Mouse (Mus musculus) gastrocnemius, adult 8-10 months (tissue): ENCODE results near the gene Plvap. TPM values are rescaled to one million over a fixed set of nuclear protein-coding genes. Genes with fewer than 3 reads are reported as not detected.
A peak's percentile ranks its signal among the peaks of the same experiment; 100 is the strongest.

ENCODE experiments used
- DNase-seq, 2 experiments: peaks; one replicate each; pipeline ENCODE4 v3.0.0; 2022; ENCODE audit warnings: low spot score in 2 of 2
- total RNA-seq, 4 experiments: library from RNA; stranded (reverse); gene quantifications; 2 replicates each; pipeline ENCODE4 v1.2.4; 2022

The Plvap gene
- total RNA-seq, 4 experiments from 2014 or later: 6.6 to 9.5 (median 8.2) TPM

DNA sequence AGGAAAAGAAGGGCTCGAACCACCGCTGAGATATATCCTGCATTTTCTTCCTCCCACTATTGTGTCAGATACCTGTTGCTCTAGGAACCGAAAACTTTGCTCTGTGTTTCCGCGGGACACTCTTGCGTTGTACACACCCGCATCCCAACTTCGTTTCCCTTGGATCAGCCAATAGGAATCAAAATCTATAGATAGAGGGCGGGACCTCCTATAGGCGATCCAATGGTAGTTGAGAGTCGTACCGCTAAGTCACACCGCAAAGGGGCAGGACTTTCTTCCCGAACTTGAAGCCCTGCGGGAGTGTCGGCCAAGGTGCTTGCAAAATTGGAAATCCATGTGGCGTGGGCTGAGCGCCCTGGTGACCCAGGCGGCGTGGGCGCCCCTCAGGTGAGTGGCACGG lies 23.1 kb downstream of the Plvap start:
- peak; percentile 78 to 79 for DNase-seq

DNA sequence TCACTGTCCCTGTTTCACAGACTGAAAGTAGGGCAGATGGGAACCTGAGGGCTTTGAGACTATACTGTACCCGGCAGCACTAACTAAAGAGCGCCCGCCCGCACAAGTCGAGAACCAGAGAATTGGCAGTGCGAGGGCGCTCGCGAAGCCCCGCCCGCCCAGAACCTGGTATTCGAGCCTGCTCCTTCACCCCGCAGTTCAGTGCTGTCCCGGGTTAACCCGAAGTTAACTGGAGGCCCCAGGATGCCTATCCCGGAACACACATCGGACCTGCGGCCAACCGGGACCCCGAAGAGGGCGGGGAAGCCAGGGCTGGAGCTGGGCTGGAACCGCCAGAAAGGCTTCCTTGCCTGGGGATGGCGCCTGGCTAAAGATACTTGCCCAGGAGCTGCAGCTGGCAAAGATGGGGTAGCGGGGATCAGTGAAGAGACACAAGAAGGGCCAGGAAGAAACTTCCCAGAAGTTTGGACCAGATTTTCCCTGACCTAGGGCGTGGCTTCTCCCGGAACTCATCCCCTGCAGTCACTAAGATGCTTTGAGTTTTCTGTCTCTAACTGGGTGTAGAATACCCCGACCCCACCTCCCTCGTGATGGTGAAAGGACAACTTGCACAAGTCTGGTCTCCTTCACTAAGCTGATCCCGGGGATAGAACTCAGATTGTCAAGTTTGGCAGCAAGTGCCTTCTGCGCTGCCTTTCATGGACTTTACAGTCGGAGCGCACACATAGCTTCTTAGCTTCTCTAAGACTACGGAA lies 23.7 kb downstream of the Plvap start, which contains the start of gene Gtpbp3:
Gene Gtpbp3 (plus strand): TSS at position 413 of the 755 bp plus-strand sequence.
- DNase-seq: peak; percentile 76 to 81

DNA sequence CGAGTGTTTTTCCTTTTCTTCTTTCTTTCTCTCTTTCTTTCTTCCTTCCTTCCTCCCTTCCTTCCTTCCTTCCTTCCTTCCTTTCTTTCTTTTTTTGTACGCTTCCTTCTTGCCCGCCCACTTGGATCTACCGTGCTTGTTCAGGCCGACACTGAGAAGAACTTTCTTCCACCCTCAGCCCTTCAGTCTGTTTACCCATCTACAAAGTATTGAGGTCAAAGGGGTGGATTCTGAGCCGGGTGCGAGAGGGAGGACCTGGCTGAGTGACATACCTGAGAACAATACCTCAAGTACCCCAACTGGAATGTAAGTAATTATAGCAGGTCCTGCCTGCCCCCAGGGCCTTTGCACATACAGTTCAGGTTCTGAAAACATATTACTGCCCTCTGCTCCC lies 25.4 kb downstream of the Plvap start:
- no peak for DNase-seq

DNA sequence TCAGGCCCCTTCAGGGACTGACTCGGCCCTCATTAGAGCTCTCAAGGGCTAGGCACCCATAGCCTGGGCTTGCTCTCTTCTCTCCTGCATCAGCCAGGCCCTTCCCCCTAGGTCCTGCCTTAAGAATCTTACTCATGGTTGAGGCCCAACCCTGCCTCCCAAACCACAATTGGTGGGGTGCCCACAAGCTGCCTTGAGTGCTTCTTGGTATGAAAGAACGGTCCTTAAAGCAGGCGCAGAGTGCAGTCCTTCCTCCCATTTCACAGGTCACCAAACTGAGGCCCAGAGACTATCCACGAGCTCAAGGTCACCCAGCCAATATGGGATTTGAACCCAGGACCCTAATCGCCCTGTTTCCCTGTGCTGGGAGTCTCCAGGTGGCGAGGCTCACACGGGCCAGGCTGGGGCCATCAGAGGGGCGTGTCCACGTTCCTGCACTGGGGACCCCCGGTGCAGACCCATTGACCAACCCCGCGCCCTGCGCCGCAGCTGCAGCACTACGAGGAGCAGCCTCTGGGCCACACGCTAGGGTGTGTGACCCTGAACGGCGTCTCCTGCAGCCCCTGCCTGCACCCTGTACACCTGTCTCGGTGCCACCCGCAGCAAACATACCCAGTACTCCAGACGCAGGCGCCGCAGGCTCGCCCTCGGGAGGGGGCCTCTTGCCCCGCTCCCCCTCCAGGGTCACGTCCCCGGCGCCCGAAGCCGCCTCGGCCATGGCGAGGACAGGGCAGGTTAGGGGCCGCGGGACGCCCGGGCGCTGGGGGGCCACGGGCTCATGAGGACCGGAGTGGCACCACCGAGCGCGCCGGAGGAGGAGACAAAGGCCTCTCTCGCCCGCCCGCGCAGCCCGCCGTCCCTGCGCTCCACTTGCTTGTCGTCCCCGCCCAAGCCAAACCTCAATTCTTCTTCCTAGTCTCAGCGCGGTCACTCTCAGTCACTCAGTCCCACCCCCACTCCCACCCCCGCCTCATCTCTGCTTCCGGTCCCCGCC lies 26.1 kb downstream of the Plvap start, which contains the start of gene Ano8:
Gene Ano8 (minus strand): TSS at position 822 of the 994 bp plus-strand sequence.
- peak; percentile 69 to 79 for DNase-seq

DNA sequence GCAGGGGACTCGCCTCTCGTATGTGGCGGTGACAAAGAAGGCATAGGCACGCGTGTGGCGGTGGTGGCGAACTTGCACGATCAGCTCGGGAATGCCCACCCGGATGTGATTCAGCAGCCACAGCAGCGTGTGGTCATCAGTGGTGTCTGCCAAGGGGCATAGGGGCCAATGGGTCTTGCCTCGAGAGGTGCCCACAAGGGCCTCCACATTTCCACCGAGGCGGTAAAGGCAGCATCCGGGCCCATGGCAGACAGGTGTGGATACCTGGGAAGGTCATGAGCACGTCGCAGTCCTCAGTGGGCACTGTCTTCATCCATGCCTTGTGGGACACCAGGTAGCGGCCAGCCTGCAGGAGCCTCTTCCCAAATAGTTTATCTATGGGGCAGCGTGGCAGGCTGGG lies 26.8 kb downstream of the Plvap start:
- DNase-seq: no peak

DNA sequence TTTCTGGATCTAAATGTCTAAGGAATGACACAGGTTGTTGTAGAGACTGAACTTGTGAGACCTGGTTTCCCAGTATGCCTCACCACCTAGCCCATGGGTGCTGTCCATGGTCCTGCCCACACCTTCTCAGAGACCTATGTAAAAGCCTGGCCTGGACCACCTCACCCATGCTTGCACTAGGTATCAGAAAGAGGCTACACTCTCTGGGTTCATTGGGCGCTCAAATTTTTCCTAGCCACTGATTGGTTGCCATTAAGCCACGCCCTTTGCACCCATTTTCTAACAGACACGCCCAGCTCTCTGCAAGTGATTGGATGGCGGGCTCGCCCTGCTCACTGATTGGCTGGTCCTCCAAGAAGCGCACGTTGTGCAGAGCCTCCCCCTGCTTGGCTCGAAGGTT lies 27.6 kb downstream of the Plvap start:
- DNase-seq: no peak

DNA sequence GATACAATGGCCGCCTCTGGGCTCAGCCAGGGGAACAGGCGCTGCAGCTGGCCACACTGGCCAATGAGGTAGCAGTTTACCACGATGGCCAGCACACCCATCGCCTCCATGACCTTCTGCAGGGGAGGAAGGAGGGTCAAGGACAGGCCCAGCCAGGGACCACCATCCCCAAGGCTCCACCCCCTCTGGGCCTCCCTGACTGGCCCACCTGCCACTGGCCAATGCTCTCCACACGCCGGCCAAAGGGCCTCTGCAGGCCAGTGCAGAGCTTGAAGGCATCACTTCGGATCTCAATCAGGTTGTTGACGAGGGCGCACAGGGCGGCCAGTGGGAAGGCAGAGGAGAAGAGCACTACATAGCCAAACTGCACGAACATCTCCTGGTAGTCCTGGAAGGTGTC lies 32.6 kb downstream of the Plvap start:
- no peak for DNase-seq

DNA sequence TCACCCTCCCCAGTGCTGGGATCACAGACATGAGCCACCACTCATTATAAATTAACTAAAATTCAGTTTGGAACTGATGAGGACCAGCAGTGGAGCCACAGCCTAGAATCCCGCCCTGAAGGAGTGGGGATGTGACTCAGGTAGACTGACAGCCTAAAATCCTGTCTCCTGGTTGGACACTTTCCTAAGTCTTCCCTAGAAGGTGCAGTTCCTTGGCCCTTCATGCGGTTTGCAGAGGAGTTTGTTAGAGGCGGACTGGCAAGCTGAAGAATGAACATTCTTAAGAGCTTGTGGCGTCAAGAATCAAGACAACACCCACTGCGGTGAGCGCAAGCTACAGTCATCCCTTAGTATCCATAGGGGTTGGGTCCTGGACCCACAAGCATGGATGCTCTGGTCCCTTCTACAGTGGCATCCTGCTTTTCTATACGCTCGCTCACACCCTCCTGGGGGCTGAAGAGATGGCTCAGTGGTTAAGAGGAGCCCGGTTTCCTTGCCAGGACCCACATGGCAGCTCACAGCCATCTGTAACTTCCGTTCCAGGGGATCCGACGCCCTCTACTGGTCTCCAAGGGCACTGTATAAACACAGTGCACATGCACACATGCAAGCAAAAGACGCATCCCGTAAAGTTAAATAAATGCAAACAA lies 34.2 kb downstream of the Plvap start:
- no peak for DNase-seq

DNA sequence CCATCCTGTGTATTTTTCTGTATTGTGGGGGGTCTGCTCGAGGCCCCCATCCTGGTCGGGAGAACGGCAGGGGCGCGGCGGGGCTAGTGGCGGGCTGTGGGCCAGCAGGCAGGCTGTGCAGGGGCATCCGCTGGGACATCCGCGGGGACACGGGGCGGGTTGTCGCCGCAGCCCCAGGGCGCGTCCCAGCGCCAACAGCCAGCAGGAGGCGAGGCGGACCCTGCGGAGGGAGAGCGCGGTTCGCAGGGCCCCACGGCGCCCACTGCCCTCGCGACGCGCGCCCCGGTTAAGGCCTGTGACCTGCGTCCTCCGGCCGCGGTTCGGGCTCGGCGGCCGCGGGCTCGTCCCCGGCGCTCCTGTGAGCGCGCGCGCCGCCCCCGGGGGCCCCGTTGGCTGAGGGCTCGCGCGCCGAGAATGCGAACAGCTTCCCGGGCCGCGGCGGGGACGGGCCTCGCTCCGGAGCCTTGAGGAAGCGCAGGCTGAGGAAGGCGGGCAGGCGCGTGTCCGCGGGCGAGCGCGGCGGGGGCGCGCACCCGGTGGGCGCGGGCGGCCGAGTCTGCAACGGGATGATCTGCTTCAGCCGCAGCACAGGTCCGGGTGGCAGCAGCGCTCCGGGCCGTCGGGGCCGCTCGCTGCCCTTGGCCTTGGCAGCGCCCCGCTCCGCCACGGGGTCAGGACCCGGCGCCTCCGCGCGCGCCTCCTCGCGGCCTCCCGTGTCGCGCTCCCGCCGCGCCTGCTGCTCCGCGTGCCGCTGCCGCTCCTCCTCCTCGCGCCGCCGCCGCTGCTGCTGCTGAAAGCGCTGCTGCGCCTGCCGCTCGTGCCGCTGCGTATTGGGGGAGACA lies 35.2 kb downstream of the Plvap start:
- peak; percentile 73 to 78 for DNase-seq

DNA sequence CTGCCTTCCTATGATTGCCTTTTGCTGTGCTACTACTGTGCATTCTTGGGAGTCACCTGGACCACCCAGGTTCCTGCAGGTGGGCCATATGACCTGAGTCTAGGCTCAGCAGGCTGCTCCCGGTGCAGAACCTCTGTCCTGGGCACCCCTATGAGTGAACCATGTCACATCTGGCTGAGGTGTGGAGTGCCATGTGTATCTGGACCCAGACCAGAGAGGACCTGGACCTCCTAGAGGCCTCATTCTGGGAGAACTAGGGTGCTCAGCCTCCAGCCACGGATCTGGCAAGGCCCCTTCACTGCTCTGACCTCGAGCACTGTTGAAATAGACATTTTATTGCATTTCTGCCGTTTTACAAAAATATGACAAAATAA lies 35.9 kb downstream of the Plvap start:
- DNase-seq: no peak

DNA sequence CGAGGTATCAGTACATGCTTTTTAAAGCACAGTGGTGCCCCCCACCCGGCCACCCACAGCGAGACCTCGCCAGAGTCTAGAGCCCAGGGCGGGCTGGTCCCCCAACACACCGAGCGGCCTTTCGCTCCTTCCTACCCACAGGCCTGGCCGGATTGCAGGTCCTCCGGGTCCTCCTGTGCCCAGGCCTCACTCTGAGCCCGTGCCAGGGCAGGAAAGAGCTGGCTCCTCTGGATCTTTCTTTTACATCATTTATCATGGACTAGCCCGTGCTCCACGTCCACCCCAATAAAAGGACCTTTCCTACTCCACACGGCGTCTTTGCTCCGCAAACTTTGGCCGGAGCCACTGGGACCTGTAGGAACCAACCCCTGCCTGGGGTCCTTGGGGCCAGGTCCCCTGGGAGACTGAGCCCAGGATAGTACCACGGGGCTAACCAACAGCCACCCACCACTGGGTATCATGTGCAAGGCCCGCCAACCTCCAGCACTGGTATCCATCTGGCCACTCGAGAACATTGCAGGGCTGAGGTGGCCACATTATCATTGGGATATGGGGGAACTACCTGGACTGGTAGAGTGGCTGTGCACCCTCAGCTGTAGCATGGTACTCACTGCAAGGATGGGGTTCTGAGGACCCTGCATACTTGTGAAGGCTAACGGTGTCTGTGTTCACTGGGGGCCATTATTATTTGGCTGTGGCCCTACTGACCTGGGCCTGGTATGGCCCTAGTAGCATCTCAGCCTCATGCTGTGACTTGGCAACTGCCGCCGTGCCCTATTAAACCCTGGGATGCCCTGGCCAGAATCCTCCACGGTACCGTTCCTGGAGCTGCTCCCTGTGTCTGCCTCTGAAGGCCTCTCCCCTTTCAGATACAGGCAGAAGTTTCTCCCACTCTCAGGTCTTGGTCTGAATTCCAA lies 36.5 kb downstream of the Plvap start:
- DNase-seq: no peak

DNA sequence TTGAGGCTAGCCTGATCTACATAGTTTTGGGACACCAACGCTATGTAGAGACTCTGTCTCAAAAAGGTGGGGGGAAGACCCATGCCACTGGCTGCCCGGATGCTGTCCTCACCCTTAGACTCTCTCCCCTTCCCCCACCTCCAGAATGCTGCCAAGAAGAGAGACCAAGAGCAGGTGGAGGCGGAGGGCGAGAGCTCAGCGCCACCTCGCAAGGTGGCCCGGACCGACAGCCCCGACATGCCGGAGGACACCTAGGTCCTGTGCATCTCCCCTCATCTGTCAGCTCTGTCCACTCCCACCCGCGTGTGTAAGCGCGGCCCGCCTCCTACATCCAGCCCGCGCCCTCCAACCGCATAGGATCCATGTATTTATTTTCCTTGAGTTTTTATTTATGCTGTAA lies 37.2 kb downstream of the Plvap start:
- DNase-seq: no peak

DNA sequence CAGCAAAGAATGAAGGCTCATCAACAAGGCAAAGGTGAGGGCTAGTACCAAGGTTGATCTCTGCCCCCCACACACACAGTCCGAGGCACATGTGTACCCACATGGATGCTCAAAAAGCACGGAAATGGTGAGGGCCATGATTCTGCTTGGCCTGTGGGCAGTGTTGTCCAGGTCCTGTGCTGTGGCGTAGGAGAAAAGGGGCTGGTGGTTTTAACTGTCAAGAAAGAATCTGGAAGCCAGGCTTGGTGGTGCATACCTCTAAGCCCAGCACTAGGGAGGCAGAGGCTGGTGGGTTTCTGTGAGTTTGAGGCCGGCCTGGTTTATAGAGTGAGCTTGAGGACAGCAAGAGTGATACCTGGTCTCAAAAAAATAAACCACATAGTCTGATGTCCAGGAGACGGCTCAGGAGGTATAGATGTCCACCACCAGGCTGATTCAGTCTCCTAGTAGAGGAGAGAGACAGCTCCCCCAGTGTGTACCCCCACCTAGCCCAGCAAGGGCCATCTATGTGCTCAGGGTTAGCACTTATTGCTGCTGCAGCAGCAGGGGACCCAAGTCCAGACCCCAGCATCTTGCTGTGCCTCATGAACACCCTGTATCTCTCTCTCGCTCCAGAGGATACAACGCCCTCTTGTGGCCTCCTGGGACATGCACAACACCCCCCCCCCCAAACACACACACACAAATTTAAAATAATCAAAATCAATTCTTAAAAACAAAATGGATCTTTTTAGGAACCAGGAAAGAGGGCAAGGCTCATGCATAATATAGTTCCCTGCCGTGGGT lies 38.8 kb downstream of the Plvap start:
- no peak for DNase-seq

DNA sequence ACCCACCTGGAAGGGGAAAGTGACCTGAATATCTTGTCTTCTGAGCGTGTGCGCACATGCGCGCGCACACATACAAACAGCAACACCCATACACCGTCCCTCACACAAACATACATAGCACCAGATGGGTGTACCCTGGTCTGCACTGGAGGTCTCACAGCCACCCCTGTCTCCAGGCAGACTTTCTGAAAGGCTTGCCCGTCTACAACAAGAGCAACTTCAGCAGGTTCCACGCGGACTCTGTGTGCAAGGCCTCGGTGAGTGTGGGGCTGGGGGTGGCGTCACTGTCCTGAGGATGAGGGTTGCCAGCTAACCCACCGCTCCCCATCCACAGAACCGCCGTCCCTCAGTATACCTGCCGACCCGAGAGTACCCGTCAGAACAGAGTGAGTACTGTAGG lies 39.7 kb downstream of the Plvap start:
- DNase-seq: no peak

DNA sequence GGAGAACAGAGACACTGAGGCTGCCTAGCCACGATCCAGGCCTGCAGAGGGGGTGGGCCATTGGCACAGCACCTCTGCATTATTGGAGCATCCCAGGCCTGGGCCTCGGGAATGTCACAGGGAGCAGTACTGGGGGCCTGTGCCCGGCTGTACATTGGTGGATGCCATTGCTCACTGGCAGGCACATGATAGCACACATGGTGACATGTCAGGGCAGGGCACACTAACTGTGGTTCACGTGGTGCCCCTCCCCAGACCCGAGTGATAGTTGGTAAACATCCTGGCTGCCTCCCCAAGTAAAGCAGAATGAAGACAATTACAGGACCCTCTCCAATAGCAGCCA lies 40.7 kb downstream of the Plvap start:
- no peak for DNase-seq

DNA sequence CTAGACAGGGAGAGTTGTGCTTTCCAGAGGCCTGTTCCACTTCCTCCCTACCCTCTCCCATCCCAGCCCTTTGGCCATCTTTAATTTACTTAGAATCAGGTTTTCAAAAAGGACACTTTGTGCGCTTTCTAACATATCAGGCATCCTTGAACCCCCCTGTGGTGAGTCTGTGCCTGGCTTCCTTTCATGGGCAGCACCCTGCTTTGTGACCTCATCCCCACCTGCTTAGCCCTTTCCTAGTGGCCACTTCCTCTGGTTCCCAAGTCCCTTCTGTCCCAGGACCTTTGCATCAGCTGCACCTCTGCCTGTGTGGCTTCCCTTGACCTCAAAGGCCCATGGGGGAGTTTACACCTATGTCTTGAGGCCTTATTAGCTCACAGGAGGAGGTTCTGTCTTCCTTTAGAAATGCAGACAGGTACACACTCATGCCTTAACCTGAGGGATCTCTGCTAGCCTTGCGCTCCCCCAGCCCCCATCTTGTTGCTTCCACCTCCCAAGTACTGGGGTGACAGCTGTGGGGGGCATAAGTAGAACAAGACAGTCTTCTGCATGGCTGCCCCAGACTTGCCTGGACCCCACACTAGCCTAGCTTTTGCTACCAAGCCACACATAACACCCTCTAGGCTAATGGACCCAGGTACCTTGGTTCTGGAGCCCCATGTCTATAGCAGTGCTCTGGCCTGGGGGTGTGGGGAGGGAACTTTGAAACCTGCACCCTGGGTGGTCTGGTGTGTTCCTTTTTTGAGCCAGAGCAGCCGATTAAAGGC lies 41.2 kb downstream of the Plvap start:
- no peak for DNase-seq

DNA sequence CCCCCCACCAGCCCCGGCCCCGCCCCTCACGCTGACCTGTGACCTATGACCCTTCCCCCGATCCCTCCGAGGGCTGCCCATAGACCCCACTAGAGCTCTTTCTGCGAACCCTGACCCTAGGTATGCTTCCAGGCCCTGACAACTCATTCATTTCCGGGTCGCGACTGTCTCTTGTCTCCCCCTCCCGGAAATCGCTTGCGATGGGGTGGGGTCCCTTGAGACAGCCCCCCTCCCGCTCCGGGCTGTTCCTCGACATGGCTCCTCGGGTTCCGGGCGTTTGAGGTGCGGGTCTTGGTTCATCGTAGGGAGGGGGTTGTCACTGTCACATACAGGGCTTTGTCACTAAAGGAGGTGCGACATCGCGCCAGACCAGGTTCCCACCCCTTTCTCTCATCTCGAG lies 42.1 kb downstream of the Plvap start:
- DNase-seq: no peak

DNA sequence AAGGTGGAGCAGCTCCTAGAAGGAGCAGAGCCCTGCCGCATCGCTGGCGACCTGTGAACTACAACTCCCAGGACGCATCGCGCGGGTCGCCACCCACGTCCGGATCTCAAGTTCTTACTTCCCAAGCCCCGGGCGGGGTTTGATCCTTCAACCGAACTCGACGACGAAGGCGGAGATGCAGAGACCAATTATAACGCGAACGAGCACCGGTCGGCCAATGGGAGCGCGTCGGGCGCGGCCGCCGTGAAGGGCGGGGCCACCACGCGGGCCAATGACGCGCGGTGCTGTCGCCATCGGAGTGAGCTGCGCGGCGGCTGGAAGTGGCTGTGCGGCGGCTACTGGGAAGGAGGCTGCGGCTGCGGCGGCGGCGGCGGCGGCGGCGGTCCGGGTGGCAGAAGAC lies 42.6 kb downstream of the Plvap start, which contains the start of gene Dda1:
Gene Dda1 (plus strand): TSS at position 284 of the 400 bp plus-strand sequence.
- DNase-seq: peak; percentile 96 to 98
